Mouse (Mus musculus): ENCODE measurements around the gene Rab21.
"Not testable (repeated sequence)": the region's sequence is repeated elsewhere in the genome, so short reads cannot be mapped to it uniquely, and the experiment has no call there.

Rab21 gene

DNA sequence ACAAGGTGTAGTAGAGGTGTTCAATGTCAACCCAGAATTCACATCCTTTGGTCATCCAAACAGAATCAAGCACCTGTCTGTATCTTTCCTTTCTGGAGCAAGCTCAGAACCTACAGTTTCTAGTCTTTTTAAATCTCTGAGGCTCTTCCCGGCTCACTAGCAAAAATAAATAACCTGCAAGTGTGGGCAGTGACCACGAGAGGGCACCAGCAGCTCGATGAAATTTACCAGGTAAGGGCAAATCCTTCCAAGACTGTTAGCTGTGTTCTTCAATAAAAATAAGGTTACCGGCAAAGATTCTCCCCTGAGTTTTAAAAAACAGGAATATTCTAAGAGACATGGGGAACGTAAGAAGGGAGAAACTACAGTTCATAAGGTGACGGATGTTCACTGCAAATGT is 7.9 kb upstream of the Rab21 start:
- DNase-seq, result peak; percentile 65

- DNase-seq, result no peak
Measured at GRCm38 (mm10) chr10:115321317-115322035, 6.1 kb upstream of the Rab21 start.

DNA sequence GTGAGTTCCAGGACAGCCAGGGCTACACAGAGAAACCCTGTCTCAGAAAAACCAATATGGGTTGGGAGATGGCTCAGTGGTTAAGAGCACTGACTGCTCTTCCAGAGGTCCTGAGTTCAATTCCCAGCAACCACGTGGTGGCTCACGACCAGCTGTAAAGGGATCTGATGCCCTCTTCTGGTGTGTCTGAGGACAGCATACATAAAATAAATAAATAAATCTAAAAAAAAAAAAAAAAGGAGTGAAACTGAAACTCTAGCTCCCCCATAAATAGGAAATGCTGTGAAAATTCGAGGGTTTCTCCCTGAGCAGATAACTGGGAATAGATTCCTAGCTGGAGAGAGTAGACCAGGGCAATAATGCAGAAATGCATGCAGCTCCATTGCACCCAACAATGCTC is 3.0 kb upstream of the Rab21 start:
- not testable (repeated sequence) for DNase-seq

DNA sequence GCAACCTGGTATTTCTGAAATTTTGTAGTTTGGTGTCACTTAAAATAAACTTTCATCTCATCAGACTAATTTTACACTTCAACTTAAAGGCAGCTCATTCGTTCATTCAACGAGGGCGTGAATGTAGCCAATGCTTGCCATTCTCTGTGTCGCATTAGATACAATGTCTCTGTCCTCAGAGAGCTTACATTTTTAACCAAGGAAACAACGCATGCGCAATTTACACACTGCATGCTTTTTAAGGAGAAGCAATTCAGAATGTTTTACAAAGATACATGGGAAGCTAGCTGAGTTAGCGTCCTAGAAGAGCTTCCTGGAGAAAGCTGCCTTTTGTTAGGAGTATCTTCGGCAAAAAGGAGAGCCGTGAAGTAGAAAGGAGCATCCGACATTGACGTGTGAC is 919 bp upstream of the Rab21 start:
- DNase-seq, result no peak

DNA sequence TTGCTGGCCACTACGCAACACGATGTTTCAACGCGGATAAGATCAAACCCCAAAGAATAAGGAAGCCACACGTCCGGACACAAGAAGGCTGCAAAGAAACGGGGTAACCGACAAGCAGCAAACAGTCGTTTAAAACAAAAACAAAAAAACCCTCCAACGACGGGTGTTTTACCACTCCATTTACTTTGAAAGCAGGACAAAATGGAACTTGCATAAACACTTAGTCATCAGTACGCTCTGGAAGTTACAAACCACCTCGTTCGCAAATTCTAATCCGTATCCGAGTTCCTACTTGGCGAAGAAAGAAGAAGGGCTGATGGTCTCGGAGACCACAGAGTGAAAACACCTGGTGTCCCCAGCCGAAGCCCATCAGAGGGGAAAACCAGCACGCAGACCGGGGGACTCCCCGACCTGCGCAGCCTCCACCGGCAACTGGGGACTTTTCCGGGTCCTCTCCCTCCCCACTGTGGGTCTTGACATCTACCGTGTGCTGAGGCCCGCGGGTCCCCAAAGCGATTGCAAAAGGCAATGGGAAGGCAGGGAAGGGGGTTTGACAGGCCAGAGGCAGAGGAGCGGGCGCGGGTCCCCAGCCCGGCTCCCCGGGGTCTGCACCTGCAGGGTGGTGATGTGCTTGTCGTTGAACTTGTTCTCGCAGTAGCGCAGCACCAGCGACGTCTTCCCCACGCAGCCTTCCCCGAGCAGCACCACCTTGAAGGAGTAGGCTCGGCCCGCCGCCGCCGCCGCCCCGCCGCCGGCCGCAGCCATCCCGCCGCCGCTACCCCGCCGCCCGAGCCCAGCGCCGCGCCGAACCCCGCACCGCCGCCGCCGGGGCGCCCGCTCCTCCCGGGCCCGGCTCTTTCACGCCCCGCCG is 577 bp downstream of the Rab21 start:
- no peak for DNase-seq

- no peak for DNase-seq
Measured at GRCm38 (mm10) chr10:115314287-115314581, 1.2 kb downstream of the Rab21 start.

DNA sequence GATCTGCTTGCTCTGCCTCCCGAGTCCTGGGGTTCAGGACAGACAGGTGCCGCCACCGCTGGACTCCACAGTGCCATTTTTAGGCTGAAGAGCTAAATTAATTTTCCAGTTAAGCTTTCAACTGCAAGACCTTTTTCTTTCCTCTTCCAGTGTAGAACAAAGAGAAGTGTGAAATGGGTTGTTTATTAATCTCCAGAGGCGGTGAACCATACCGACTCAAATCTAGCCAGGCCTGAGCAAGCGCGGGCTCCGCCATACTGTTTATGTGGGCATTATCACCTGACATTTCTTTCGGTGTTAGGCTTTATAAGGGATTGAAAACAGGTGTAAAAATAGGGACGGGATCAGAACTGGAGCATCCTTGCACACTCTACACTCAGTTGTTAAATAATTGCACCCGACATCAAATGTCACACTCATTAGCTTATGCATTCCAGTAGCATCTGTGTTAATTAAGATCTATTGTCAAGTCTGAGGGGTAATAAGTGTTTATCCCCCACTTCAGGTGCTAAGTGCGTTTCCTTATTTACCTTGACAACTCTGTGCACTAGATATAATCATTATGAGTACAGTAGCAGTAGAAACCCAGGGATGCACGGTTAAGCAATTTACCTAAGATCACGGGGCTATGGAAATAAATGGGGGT is 1.6 kb downstream of the Rab21 start:
- DNase-seq, result no peak

DNA sequence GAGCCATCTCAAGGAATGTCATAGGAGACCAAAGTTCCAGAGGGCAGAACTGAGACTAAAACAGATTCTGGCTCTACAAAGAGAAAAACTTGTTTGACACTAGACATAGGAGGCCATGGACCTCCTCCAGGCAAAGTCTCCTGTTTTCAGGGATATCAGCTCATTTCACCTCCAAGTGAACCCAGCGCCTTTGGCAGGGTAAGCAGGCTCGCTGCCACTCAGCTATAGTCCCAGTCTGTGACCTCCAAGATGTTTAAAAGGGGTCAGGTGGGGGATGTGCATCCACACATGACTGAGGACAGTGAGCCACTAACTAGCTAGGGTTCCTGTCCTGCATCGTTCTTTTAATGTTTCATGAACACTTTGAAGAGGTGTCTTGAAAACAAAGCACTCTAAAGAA is 2.7 kb downstream of the Rab21 start:
- DNase-seq, result no peak

GRCm38 (mm10) chr10:115312194-115312593 is 3.2 kb downstream of the Rab21 start:
- no peak for DNase-seq

- no peak for DNase-seq
Measured at GRCm38 (mm10) chr10:115311263-115311965, 4.0 kb downstream of the Rab21 start.

DNA sequence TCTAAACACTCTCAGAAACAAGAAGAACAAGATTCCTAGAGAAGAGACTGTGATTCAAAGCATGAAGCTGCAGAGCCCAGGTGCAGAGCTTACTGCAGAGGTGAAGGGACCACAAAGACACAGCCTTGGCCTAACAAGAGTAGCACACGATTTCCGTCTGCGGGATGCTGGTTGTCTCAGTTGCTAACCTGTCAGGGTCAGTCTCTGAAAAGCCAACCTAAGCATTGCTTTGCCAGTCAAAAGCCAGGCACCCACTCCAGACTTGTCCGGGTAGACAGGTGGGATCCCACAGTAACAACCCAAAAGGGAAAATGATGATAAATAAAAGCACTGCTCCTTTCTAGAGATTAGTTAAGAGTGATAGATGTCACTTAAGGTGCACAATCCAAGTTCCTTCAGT is 6.2 kb downstream of the Rab21 start:
- no peak for DNase-seq

DNA sequence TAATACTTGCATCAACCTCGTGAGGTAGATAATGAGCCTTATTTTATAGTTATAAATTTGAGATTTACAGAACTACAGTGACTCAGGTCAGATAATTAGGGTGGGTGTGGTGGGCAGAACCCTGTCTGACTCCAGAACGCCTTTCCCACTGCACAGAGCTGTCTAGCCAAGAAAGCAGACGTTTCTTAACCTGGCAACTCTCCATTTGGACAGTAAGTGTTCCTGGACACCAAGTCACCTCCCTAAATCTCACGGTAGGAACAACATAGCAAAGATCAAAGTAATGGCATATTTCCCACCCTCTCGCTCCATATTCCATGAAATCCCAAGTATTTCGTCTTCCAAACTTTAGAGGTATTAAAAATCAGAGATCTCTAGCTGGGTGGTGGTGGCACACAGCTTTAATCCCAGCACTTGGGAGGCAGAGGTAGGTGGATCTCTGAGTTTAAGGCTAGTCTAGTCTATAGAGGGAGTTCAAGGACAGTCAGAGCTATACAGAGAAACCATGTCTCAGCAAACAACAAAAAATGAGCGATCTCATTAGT is 8.0 kb downstream of the Rab21 start:
- no peak for DNase-seq

DNA sequence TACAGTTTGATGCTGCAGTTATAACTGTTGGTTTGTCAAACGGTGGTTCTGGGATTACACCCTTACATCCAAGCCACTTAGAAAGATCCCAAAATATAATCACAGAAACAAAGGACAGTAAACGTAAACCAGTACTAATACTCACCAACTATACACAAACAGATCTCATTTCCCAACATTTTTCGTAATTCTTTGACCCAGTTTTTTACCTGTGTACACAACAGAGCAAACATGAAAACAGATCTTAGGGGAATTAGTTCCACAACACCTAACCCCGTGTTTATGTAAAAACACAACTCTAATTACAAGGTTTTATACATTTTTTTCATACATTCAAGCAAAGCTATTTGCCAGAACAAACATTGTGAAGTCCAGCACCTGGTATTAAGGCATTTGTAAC is 16.7 kb downstream of the Rab21 start:
- DNase-seq, result no peak

DNA sequence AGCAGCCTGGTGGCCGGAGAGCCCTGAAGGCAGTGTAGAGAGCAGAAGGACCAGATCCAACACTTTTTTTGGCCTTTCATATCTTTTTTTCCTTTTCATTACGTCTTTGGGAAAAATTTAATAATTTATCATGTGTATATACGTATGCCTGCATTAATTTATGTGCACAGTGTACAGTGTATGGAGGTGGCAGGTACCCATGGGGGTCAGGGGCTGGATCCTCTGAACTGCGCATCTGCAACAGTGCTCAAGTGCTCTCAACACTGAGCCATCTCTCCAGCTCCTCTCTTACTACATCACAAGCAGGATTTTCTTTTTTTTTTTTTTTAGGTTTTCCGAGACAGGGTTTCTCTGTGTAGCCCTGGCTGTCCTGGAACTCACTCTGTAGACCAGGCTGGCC is 17.8 kb downstream of the Rab21 start:
- DNase-seq, result no peak

DNA sequence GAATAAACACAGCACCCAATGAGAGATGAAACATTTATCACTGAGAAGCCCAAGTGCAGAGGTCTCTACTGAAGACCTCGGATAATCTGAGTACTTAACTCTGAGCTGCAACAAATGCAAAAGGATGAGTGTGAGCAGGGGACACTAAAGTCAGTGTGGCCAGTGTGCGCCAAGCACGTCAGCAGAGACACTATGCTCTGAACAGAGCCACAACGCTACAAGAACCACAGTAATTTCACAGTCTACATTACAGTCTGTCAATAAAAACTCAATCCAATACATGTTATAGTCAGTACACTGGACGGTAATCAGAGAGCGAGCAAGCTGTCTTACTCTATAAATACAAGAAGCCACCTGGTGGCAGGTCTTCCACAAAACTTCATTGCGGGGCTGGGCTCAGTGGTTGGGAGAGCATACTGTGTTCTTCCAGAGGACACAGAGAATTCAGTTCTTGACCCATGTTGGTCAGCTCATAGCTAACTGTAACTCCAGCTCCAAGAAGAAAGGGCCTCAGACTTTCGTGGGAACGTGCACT is 18.9 kb downstream of the Rab21 start:
- DNase-seq, result no peak

DNA sequence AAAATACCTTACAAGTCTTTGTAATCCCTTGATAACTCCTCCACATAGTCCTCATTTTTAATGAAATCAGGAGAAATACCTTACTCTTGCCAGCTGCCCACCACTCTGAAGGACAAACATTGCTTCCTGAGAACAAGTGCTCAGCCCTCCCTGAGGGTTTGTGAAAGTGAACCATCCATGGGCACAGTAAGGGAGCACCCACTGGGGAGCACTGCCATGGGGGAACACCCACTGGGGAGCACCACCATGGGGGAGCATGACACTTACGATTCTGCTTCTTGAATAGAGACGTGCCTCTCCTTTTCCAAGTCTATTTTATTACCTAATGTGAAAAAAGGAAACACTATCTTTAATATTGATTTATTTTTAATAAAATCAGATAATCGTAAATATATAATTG is 20.2 kb downstream of the Rab21 start:
- DNase-seq, result no peak

- no peak for DNase-seq
Measured at GRCm38 (mm10) chr10:115294715-115295114, 20.7 kb downstream of the Rab21 start.

DNA sequence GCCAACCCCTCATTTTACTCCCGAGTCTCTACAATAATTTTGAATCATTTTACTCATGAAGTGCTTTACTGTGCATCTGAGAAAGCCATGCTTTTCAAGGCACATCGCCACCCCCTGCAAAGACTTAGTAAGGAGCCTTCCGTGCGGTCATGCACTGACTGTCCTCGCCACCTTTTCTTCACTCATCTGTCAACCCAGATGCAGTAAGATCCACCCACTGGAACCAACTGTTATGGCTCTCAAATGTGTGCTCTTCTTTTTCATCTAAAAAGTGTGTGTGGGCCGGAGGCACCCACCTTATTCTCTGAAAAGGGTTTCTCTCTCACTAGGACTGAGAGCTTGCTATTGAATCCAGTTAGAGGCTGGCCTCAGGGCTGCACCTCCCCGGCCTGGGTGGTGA is 21.4 kb downstream of the Rab21 start:
- DNase-seq, result no peak

GRCm38 (mm10) chr10:115290671-115291070 is 24.7 kb downstream of the Rab21 start:
- DNase-seq, result no peak

- no peak for DNase-seq
Measured at GRCm38 (mm10) chr10:115288856-115289255, 26.5 kb downstream of the Rab21 start.

GRCm38 (mm10) chr10:115284170-115284569 is 31.2 kb downstream of the Rab21 start:
- no peak for DNase-seq

DNA sequence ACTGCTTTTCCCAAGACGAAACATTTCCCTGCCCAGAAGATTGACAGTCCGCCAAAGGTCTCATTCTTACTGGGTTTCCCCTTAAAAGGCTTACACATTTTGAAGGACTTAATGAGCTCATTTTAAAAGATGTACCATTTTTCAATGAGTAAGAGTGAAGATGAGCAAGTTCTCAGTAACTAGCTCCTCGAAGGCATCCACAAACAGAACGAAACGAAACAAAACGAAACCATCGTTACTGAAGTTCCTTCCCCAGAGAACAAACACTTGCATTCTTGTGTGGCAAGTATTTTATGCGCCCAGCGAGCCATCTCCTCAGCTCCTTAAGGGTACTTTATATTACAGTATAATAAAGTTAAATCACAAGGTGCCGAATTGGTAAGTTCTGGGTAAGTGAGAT is 34.0 kb downstream of the Rab21 start:
- no peak for DNase-seq

- no peak for DNase-seq
Measured at GRCm38 (mm10) chr10:115271649-115272048, 43.7 kb downstream of the Rab21 start.
